Mouse (Mus musculus) small intestine, adult 2 months (tissue): ENCODE measurements at regions not wholly inside any gene's neighbourhood (a gene's known extent, or its start where the extent isn't known, plus 50 kb on each side); places are given as distances from the start of the nearest gene placed in this dataset.
"Not testable (repeated sequence)": the region's sequence is repeated elsewhere in the genome, so short reads cannot be mapped to it uniquely, and the experiment has no call there.

Experiments used
- CTCF ChIP-seq: fragments of 200-500 bp; IDR thresholded peaks from 2 replicates; pipeline ENCODE4 v1.5.1; 2012; ENCODE audit warnings: low read depth, mild to moderate bottlenecking, control low read depth, inconsistent platforms, low read length, moderate library complexity, mixed read lengths; ENCODE audit not compliant: insufficient replicate concordance, insufficient read length; ENCODE audit errors: extremely low read depth
- POLR2A ChIP-seq: fragments of 200-500 bp; IDR thresholded peaks from 2 replicates; pipeline ENCODE4 v1.6.1; 2012; ENCODE audit warnings: low read depth, mild to moderate bottlenecking, control low read depth, inconsistent platforms, low read length, moderate library complexity

DNA sequence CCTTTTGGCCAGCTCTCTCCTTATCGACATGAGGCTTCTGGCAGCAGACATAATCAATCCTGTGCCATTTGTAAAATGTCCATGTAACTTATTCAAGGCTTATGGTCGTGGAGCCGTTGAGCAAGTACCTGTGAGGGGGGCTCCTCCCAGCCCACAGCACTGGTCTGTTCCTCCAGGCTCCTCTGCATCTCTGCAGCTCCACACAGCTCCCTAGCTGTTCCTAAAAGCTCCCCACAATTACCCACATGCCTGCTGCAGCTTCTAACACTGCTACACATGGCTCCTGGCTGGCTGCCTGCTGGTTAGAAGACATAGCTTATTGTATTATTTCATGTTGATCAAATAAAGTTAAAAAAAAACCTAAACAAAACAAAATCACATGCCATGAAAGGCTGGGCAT lies 77.9 kb downstream of the Tcp10c start:
- not testable (repeated sequence) for TF ChIP-seq POLR2A, CTCF
